8 mouse cellular contexts compared by ENCODE assay signal in the genomic region with DNA sequence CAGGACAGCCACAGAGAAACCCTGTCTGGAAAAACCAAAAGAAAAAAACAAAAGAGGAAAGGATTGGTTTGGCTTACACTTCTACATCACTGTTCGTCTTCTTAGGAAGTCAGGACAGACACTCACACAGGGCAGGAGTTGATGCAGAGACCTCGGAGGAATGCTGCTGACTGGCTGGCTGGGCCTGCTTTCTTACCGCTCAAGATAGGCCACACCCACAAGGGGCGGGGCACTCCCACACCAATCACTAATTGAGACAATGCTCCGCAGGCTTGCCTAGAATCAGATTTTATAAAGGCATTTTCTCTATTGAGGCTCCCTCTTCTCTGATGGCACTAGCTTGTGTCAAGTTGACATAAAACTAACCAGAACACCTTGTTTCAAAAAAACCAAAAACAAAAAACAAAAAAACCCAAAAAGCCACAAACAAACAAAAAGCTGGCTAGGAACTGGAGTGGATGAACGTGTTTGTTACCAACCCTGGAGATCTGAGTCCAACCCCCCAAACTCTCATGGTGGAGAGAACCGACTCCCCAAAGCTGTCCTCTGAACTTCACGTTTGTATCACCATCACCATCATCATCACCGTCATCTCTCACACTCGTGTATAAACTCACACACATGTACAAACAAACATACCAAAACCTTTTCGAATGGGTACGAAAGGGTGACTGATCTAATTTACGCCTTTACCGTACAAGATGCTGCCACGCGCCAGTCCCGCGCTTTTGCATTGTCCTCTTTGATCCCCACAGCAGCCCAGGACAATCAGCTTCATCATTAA. TPM values are rescaled to one million over a fixed set of nuclear protein-coding genes. Genes with fewer than 3 reads are reported as not detected.
DNase-seq lines count a peak whose midpoint lies in the region; ATAC-seq lines count a peak whose summit lies in the region.

No protein-coding gene starts in this region.

- H3K4me2 ChIP-seq in heart, embryonic 16.5 days (ENCODE audit: low read depth, low read length) = peak overlapping the region; percentile 10
- no peak overlapping the region for H3K4me2 ChIP-seq in heart, embryonic 11.5 days

- no peak for ATAC-seq in heart, embryonic 16.5 days (replicated peaks; ENCODE audit: extremely low read depth, insufficient read depth, low FRiP score)
- ATAC-seq in heart, embryonic 11.5 days (replicated peaks; ENCODE audit: insufficient number of reproducible peaks, low FRiP score, low TSS enrichment) = no peak

- peak overlapping the region; percentile 7; the same call in 1 of the 2 replicates for H3K27ac ChIP-seq in heart, embryonic 16.5 days (ENCODE audit: low read length)
- no peak overlapping the region for H3K27ac ChIP-seq in heart, embryonic 11.5 days (ENCODE audit: low read depth, low read length)

- intact Hi-C loops in heart, postnatal 14 days (cut with DNase I) = no loop called here

- H3K27me3 ChIP-seq in heart, embryonic 16.5 days (ENCODE audit: control insufficient read depth, insufficient read depth, low read length) = 0 out of 2 replicates have a peak, but pooled peaks cover 4% of the 10 kb centered on the region
- peaks cover 13% of the 10 kb centered on the region for H3K27me3 ChIP-seq in heart, embryonic 11.5 days (ENCODE audit: control insufficient read depth, insufficient read depth, low read length)

- peak overlapping the region; percentile 12; the same call in 1 of the 2 replicates for H3K4me3 ChIP-seq in heart, embryonic 16.5 days (ENCODE audit: low read length)
- no peak overlapping the region for H3K4me3 ChIP-seq in heart, embryonic 11.5 days (ENCODE audit: low read depth, low read length)

- H3K9ac ChIP-seq in heart, embryonic 16.5 days (ENCODE audit: low read length) = no peak overlapping the region
- H3K9ac ChIP-seq in heart, embryonic 11.5 days (ENCODE audit: low read depth, low read length) = no peak overlapping the region

- no peaks in the 10 kb centered on the region for H3K36me3 ChIP-seq in heart, embryonic 16.5 days (ENCODE audit: control insufficient read depth, insufficient read depth)
- H3K36me3 ChIP-seq in heart, embryonic 11.5 days (ENCODE audit: control insufficient read depth, insufficient read depth, low read length) = no peaks in the 10 kb centered on the region

- WGBS in heart, embryonic 16.5 days = 67% methylated on average over 18 of the region's 18 CpGs
- 64% methylated on average over 18 of the region's 18 CpGs for WGBS in heart, embryonic 11.5 days (ENCODE audit: insufficient replicate concordance)

- H3K4me1 ChIP-seq in heart, embryonic 16.5 days (ENCODE audit: control insufficient read depth, insufficient read depth, low read length) = peaks cover 9% of the 10 kb centered on the region; the same call in 1 of the 2 replicates
- peaks cover 18% of the 10 kb centered on the region for H3K4me1 ChIP-seq in heart, embryonic 11.5 days (ENCODE audit: control insufficient read depth, insufficient read depth, low read length)

- no peaks in the 10 kb centered on the region for H3K9me3 ChIP-seq in heart, embryonic 16.5 days (replicated peaks; ENCODE audit: control insufficient read depth, low read length)
- no peaks in the 10 kb centered on the region for H3K9me3 ChIP-seq in heart, embryonic 11.5 days (replicated peaks; ENCODE audit: control insufficient read depth, low read length)

- peak; percentile 88 for DNase-seq in T-cell, adult 2 months (ENCODE audit: low spot score)
- peak; percentile 49 to 52 for DNase-seq in heart, postnatal 14 days
- DNase-seq in lung, postnatal 36 days = peak; percentile 83
- peak; percentile 85 for DNase-seq in thymus, postnatal 25 days
- no peak for DNase-seq in right cerebral cortex, postnatal 25 days
- no peak for DNase-seq in frontal cortex, postnatal 10 days (ENCODE audit: low spot score in 2 of 2)

RNA-seq across cellular contexts. Expression of a gene that starts 0.8 kb away (rescaled TPM):
- 5.5 and 7.8 TPM in 2 replicates for polyA plus RNA-seq in heart, embryonic 16.5 days (2015; fragmentation: Nextera tagmentation; extraction: Ambion mirVana)
- polyA plus RNA-seq in heart, embryonic 11.5 days (2014; fragmentation: Nextera tagmentation; extraction: Ambion mirVana) = 2.3 and 3.2 TPM in 2 replicates
- total RNA-seq in heart, postnatal 14 days (2021) = 1 to 10 TPM; 4.8 to 5.5 TPM

RNA-seq across cellular contexts. Expression of a gene that starts 36.2 kb away (rescaled TPM):
- 46.4 and 52.3 TPM in 2 replicates for polyA plus RNA-seq in heart, embryonic 16.5 days (2015; fragmentation: Nextera tagmentation; extraction: Ambion mirVana)
- polyA plus RNA-seq in heart, embryonic 11.5 days (2014; fragmentation: Nextera tagmentation; extraction: Ambion mirVana) = 25.5 and 32.5 TPM in 2 replicates
- 10 to 100 TPM; 82.7 to 83.9 TPM for total RNA-seq in heart, postnatal 14 days (2021)

Comparison
In these comparisons a context has a peak if more than half of its experiments do, and no peak if none do; other contexts are left out.
1. DNase-seq: peak in T-cell, adult 2 months (single experiment), heart, postnatal 14 days (2 of 2), lung, postnatal 36 days (single experiment) and thymus, postnatal 25 days (single experiment); none in right cerebral cortex, postnatal 25 days (single experiment) and frontal cortex, postnatal 10 days (0 of 2).